Mouse (Mus musculus): ENCODE measurements around the gene Cd300lb.
A peak's percentile ranks its signal among the peaks of the same experiment; 100 is the strongest.

GRCm38 (mm10) chr11:114876176-114876575 is 58.0 kb downstream of the Cd300lb start:
- TF ChIP-seq CTCF (IDR thresholded peaks at IDR 0.05; ENCODE audit: low read depth, low read length): no peak
- TF ChIP-seq EP300 (IDR thresholded peaks at IDR 0.05; ENCODE audit: insufficient read depth, low read depth, low read length): peak; percentile 68; the same call in 1 of the 2 replicates
